ENCODE assay signal across 27 mouse cellular contexts in genomic region chr8:113512856-113513255, GRCm38 (mm10).
"Had no signal": no experiment of that assay in that cellular context is flagged by ENCODE, and none has a peak within 500 bp of the region (broad histone marks: within the 10 kb centered on the region; RNA-seq: fewer than 3 reads in every experiment).

No protein-coding gene starts in this region.

- H3K9ac ChIP-seq: embryonic facial prominence, embryonic 12.5 days; embryonic facial prominence, embryonic 13.5 days; embryonic facial prominence, embryonic 15.5 days; forebrain, embryonic 12.5 days; forebrain, embryonic 13.5 days; forebrain, embryonic 15.5 days; forebrain, postnatal 0 days had no signal

- H3K4me3 ChIP-seq: embryonic facial prominence, embryonic 10.5 days; embryonic facial prominence, embryonic 12.5 days; embryonic facial prominence, embryonic 13.5 days; embryonic facial prominence, embryonic 15.5 days; erythroblast, embryonic 14.5 days; forebrain, embryonic 10.5 days; forebrain, embryonic 12.5 days; forebrain, embryonic 13.5 days; forebrain, embryonic 15.5 days; gastrocnemius, adult 2 months; heart, adult 2 months had no signal

- H3K9me3 ChIP-seq: embryonic facial prominence, embryonic 10.5 days; embryonic facial prominence, embryonic 12.5 days; embryonic facial prominence, embryonic 13.5 days; embryonic facial prominence, embryonic 15.5 days; forebrain, embryonic 10.5 days; forebrain, embryonic 12.5 days; forebrain, embryonic 13.5 days; forebrain, embryonic 15.5 days had no signal

- DNase-seq: cerebellum, adult 9-10 months; cerebellum, adult 9-11 months; cerebellum, postnatal 10 days; cerebellum, postnatal 14 days; cerebellum, postnatal 25 days; cerebellum, postnatal 36 days; embryo, embryonic 11 days; forebrain, postnatal 0 days; gastrocnemius, adult 2 months; gastrocnemius, postnatal 10 days; gastrocnemius, postnatal 14 days; gastrocnemius, postnatal 25 days; gastrocnemius, postnatal 36 days; heart, adult 11 months; heart, adult 18-20 months; heart, adult 2 months had no signal

- H3K27ac ChIP-seq: embryonic facial prominence, embryonic 10.5 days; embryonic facial prominence, embryonic 12.5 days; embryonic facial prominence, embryonic 13.5 days; embryonic facial prominence, embryonic 15.5 days; forebrain, embryonic 10.5 days; forebrain, embryonic 12.5 days; forebrain, embryonic 13.5 days; forebrain, embryonic 15.5 days; gastrocnemius, adult 2 months; heart, adult 2 months had no signal

- H3K4me1 ChIP-seq: embryonic facial prominence, embryonic 12.5 days; embryonic facial prominence, embryonic 13.5 days; embryonic facial prominence, embryonic 15.5 days had no signal

- H3K36me3 ChIP-seq: embryonic facial prominence, embryonic 10.5 days; embryonic facial prominence, embryonic 12.5 days; embryonic facial prominence, embryonic 13.5 days; embryonic facial prominence, embryonic 15.5 days; forebrain, embryonic 10.5 days; forebrain, embryonic 12.5 days; forebrain, embryonic 15.5 days had no signal

- ATAC-seq: forebrain, embryonic 13.5 days; forebrain, embryonic 14.5 days; forebrain, embryonic 15.5 days; forebrain, embryonic 16.5 days; forebrain, postnatal 0 days had no signal

- H3K4me2 ChIP-seq: embryonic facial prominence, embryonic 12.5 days; embryonic facial prominence, embryonic 13.5 days; embryonic facial prominence, embryonic 15.5 days; forebrain, embryonic 12.5 days; forebrain, embryonic 13.5 days; forebrain, embryonic 15.5 days had no signal

- H3K27me3 ChIP-seq: embryonic facial prominence, embryonic 12.5 days; embryonic facial prominence, embryonic 13.5 days; embryonic facial prominence, embryonic 15.5 days; forebrain, embryonic 12.5 days; forebrain, embryonic 13.5 days; forebrain, embryonic 15.5 days had no signal
